Mouse (Mus musculus) neutrophil, adult 59 days (primary cell): ENCODE data around the gene Epha5. TPM values are rescaled to one million over a fixed set of nuclear protein-coding genes. Genes with fewer than 3 reads are reported as not detected.

Experiments used
- total RNA-seq, 2 experiments: library from RNA; stranded (reverse); gene quantifications; 1 replicate in 1 of 2; 2 replicates in 1 of 2; pipeline ENCODE4 v1.2.4; 2023

Epha5 gene
- total RNA-seq = not detected

GRCm38 (mm10) chr5:84417062-84417879 lies at the start of gene Epha5:
TSS of gene Epha5 (minus strand) at chr5:84417382.

